Mouse (Mus musculus): ENCODE results near the gene Akap2. TPM values are rescaled to one million over a fixed set of nuclear protein-coding genes. Genes with fewer than 3 reads are reported as not detected.

The Akap2 gene
- total and polyA plus RNA-seq, 3 experiments, result 1.7 to 7.2 TPM; not detected in 1

GRCm38 (mm10) chr4:57789118-57789517 is 71.7 kb downstream of the Akap2 start:
- DNase-seq (ENCODE audit: low read depth, low spot score), result no peak
- Histone ChIP-seq H3K79me2 (ENCODE audit: control insufficient read depth, insufficient read depth, low read length, poor library complexity) (no peaks in the 10 kb centered on the region; the same call in 1 of the 2 replicates), H3K4me3 (ENCODE audit: control insufficient read depth in 1 of 2, insufficient read depth in 1 of 2, low read depth in 2 of 2, low read length in 2 of 2) (no peak overlapping the region), H3K4me1 (ENCODE audit: control insufficient read depth in 1 of 2, insufficient read depth in 2 of 2, low read length in 2 of 2) (peaks cover 8 to 13% of the 10 kb centered on the region in 2 experiments; a peak in 3 of 4 replicates), H3K9ac (ENCODE audit: control insufficient read depth, low read depth, low read length, poor library complexity, severe bottlenecking) (no peak overlapping the region), H3K36me3 (ENCODE audit: control insufficient read depth in 1 of 2, insufficient read depth in 2 of 2, low read length in 2 of 2) (peaks cover 0 to 7% of the 10 kb centered on the region in 2 experiments; a peak in 2 of 4 replicates), H3K27ac (ENCODE audit: control insufficient read depth, low read depth, low read length) (no peak overlapping the region), H3K27me3 (ENCODE audit: control insufficient read depth in 1 of 2, insufficient read depth in 2 of 2, low read length in 2 of 2) (no peaks in the 10 kb centered on the region), H3K9me3 (replicated peaks; ENCODE audit: insufficient read depth, low read length) (no peaks in the 10 kb centered on the region)
- TF ChIP-seq HCFC1 (IDR thresholded peaks at IDR 0.05; ENCODE audit: low read depth, low read length), result no peak
- TF ChIP-seq USF1 (IDR thresholded peaks at IDR 0.05; ENCODE audit: low read depth, low read length), result no peak
- no peak for TF ChIP-seq TCF12 (IDR thresholded peaks at IDR 0.05; ENCODE audit: low read depth, low read length)
- no peak for TF ChIP-seq POLR2AphosphoS2 (IDR thresholded peaks at IDR 0.05; ENCODE audit: low read length)
- TF ChIP-seq MXI1 (IDR thresholded peaks at IDR 0.05; ENCODE audit: low read depth, low read length), result no peak
- no peak for TF ChIP-seq E2F4 (IDR thresholded peaks at IDR 0.05; ENCODE audit: borderline replicate concordance, low read depth, low read length)
- no peak for TF ChIP-seq SIN3A (IDR thresholded peaks at IDR 0.05; ENCODE audit: low read length)
- TF ChIP-seq RCOR1 (IDR thresholded peaks at IDR 0.05; ENCODE audit: low read depth, low read length), result no peak
- no peak for TF ChIP-seq MEF2A (IDR thresholded peaks at IDR 0.05; ENCODE audit: extremely low read depth, insufficient replicate concordance, low read depth, low read length, poor library complexity, severe bottlenecking)
- TF ChIP-seq MAZ (IDR thresholded peaks at IDR 0.05; ENCODE audit: low read depth, low read length), result no peak
- TF ChIP-seq NRF1 (IDR thresholded peaks at IDR 0.05; ENCODE audit: insufficient read depth, low read depth, low read length, poor library complexity, severe bottlenecking), result no peak
- TF ChIP-seq NELFE (IDR thresholded peaks at IDR 0.05; ENCODE audit: low read depth, low read length), result no peak
- TF ChIP-seq MAFK (IDR thresholded peaks at IDR 0.05; ENCODE audit: borderline replicate concordance, low read depth, low read length), result no peak
- TF ChIP-seq POLR2A (IDR thresholded peaks at IDR 0.05; ENCODE audit: control insufficient read depth in 1 of 2, insufficient read depth in 1 of 2, low read depth in 1 of 2, low read length in 2 of 2, poor library complexity in 1 of 2), result no peak
- TF ChIP-seq TAL1 (IDR thresholded peaks at IDR 0.05; ENCODE audit: low read length), result no peak
- TF ChIP-seq ZNF384 (IDR thresholded peaks at IDR 0.05; ENCODE audit: low read depth, low read length), result no peak
- TF ChIP-seq ELF1 (IDR thresholded peaks at IDR 0.05; ENCODE audit: low read depth, low read length), result no peak
- TF ChIP-seq CTCF (IDR thresholded peaks at IDR 0.05 in 2 of 3, conservative IDR thresholded peaks at IDR 0.05 in 1 of 3; ENCODE audit: control insufficient read depth in 1 of 3, insufficient read depth in 1 of 3, low read depth in 2 of 3, low read length in 3 of 3, poor library complexity in 1 of 3, severe bottlenecking in 1 of 3), result no peak
- TF ChIP-seq JUND (IDR thresholded peaks at IDR 0.05; ENCODE audit: low read depth, low read length), result no peak

- Histone ChIP-seq H3K9me3 (replicated peaks; ENCODE audit: insufficient read depth, low read length) (no peaks in the 10 kb centered on the region), H3K36me3 (ENCODE audit: control insufficient read depth in 1 of 2, insufficient read depth in 2 of 2, low read length in 2 of 2) (peaks cover 0 to 27% of the 10 kb centered on the region in 2 experiments; a peak in 2 of 4 replicates), H3K9ac (ENCODE audit: control insufficient read depth, low read depth, low read length, poor library complexity, severe bottlenecking) (peak overlapping the region; percentile 70), H3K79me2 (ENCODE audit: control insufficient read depth, insufficient read depth, low read length, poor library complexity) (no peaks in the 10 kb centered on the region; the same call in 1 of the 2 replicates), H3K4me3 (ENCODE audit: control insufficient read depth in 1 of 2, insufficient read depth in 1 of 2, low read depth in 2 of 2, low read length in 2 of 2) (peak overlapping the region; percentile 19 to 48), H3K27ac (ENCODE audit: control insufficient read depth, low read depth, low read length) (peak overlapping the region; percentile 89), H3K27me3 (ENCODE audit: control insufficient read depth in 1 of 2, insufficient read depth in 2 of 2, low read length in 2 of 2) (no peaks in the 10 kb centered on the region), H3K4me1 (ENCODE audit: control insufficient read depth in 1 of 2, insufficient read depth in 2 of 2, low read length in 2 of 2) (peaks cover 18 to 34% of the 10 kb centered on the region in 2 experiments)
- peak; percentile 59 for DNase-seq (ENCODE audit: low read depth, low spot score)
- TF ChIP-seq TCF12 (IDR thresholded peaks at IDR 0.05; ENCODE audit: low read depth, low read length) (peak; percentile 71), ZKSCAN1 (IDR thresholded peaks at IDR 0.05; ENCODE audit: low read depth, low read length) (no peak), POLR2AphosphoS5 (IDR thresholded peaks at IDR 0.05; ENCODE audit: borderline replicate concordance, low read depth, low read length) (no peak), BHLHE40 (IDR thresholded peaks at IDR 0.05; ENCODE audit: borderline replicate concordance, low read depth, low read length) (peak; percentile 98), ZNF384 (IDR thresholded peaks at IDR 0.05; ENCODE audit: low read depth, low read length) (no peak), RAD21 (IDR thresholded peaks at IDR 0.05; ENCODE audit: low read depth, low read length) (no peak), E2F4 (IDR thresholded peaks at IDR 0.05; ENCODE audit: borderline replicate concordance, low read depth, low read length) (no peak), UBTF (IDR thresholded peaks at IDR 0.05; ENCODE audit: borderline replicate concordance, insufficient read depth, low read depth, low read length) (no peak), USF1 (IDR thresholded peaks at IDR 0.05; ENCODE audit: low read depth, low read length) (peak; percentile 64), MYB (IDR thresholded peaks at IDR 0.05; ENCODE audit: low read depth, low read length) (no peak), SIN3A (IDR thresholded peaks at IDR 0.05; ENCODE audit: low read length) (peak; percentile 19), HCFC1 (IDR thresholded peaks at IDR 0.05; ENCODE audit: low read depth, low read length) (no peak), MAX (IDR thresholded peaks at IDR 0.05; ENCODE audit: low read length) (peak; percentile 76), RCOR1 (IDR thresholded peaks at IDR 0.05; ENCODE audit: low read depth, low read length) (0 out of 2 replicates have a peak, but pooled peaks have one; percentile 14), TBP (IDR thresholded peaks at IDR 0.05; ENCODE audit: low read depth, low read length) (0 out of 2 replicates have a peak, but pooled peaks have one; percentile 15), GATA1 (IDR thresholded peaks at IDR 0.05; ENCODE audit: low read depth, low read length) (peak; percentile 50; the same call in 1 of the 2 replicates), POLR2AphosphoS2 (IDR thresholded peaks at IDR 0.05; ENCODE audit: low read length) (no peak), CHD2 (IDR thresholded peaks at IDR 0.05; ENCODE audit: low read length) (no peak), MXI1 (IDR thresholded peaks at IDR 0.05; ENCODE audit: low read depth, low read length) (peak; percentile 34; the same call in 1 of the 2 replicates), MYC (IDR thresholded peaks at IDR 0.05; ENCODE audit: low read depth, low read length) (peak; percentile 24; the same call in 1 of the 2 replicates)
These were observed 76.5 kb downstream of the Akap2 start for GRCm38 (mm10) chr4:57793989-57794388.
